Comparison of ENCODE assay signal across 20 mouse cellular contexts in the genomic region with DNA sequence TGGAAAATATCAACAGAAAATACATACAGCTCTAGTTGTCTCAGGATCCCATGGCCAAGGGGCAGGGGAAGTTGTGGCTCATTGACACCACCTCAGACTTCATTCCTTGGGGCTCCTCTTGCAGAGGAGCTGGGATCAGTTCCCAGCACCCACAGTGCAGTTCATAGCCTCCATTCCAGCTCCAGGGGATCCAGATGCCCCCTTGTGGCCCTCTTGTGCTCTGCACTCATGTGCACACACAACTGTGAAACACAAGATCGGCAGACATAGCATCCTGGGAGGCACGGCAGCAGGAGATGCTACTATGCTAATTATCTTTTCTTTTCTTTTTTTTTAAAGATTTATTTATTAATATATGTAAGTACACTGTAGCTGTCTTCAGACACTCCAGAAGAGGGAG. TPM values are rescaled to one million over a fixed set of nuclear protein-coding genes. Genes with fewer than 3 reads are reported as not detected.
A peak's percentile ranks its signal among the peaks of the same experiment; 100 is the strongest.
DNase-seq lines count a peak whose midpoint lies in the region; ATAC-seq and TF ChIP-seq lines count a peak whose summit lies in the region.
"Had no signal": no experiment of that assay in that cellular context is flagged by ENCODE, and none has a peak within 500 bp of the region (broad histone marks: within the 10 kb centered on the region; RNA-seq: fewer than 3 reads in every experiment).

No protein-coding gene starts in this region.

- peak; percentile 11 for TF ChIP-seq CTCF in left cerebral cortex, adult 2 months (IDR thresholded peaks at IDR 0.05)

- no peak overlapping the region for H3K27ac ChIP-seq in left cerebral cortex, adult 2 months
- H3K27ac ChIP-seq: forebrain, embryonic 15.5 days; kidney, embryonic 15.5 days; limb, embryonic 12.5 days; macrophage had no signal

- ATAC-seq in cerebellum, adult (ENCODE audit: insufficient number of reproducible peaks, low FRiP score, low TSS enrichment) = no peak
- ATAC-seq: forebrain, embryonic 15.5 days had no signal

- DNase-seq in left cerebral cortex, adult 2 months (ENCODE audit: extremely low spot score in 1 of 2, low spot score in 2 of 2) = no peak
- DNase-seq in left cerebral cortex, postnatal 36 days (ENCODE audit: low spot score in 2 of 2) = no peak
- peak; percentile 39 for DNase-seq in thymus, postnatal 4 days
- DNase-seq in thymus, adult 18-20 months = no peak
- DNase-seq in ZHBTc4 (ENCODE audit: low read depth, low spot score) = peak; percentile 75
- no peak for DNase-seq in right cerebral cortex, adult 18-20 months
- DNase-seq: adrenal gland, adult 2 months; cerebellum, adult 11 months; cerebellum, postnatal 25 days; heart, adult 11 months; lung, adult 2 months; midbrain, embryonic 14.5 days; right cerebral cortex, postnatal 4 days had no signal

- intact Hi-C loops in left cerebral cortex, adult 2 months (cut with DNase I) = no loop called here
- intact Hi-C loops in left cerebral cortex, postnatal 36 days (cut with DNase I) = no loop called here

- H3K4me3 ChIP-seq in left cerebral cortex, adult 2 months = no peak overlapping the region
- H3K4me3 ChIP-seq: erythroblast, embryonic 14.5 days; forebrain, embryonic 15.5 days; kidney, embryonic 15.5 days; limb, embryonic 12.5 days had no signal

RNA-seq across cellular contexts. Expression of gene Arrdc2, which starts 12.5 kb away (rescaled TPM):
- 10 to 100 TPM; 19.5 to 20.7 TPM for total RNA-seq in left cerebral cortex, adult 2 months (2021)
- 10 to 100 TPM; 16.9 to 20.2 TPM for total RNA-seq in left cerebral cortex, postnatal 36 days (2021)

RNA-seq across cellular contexts. Expression of gene Il12rb1, which starts 18.8 kb away (rescaled TPM):
- total RNA-seq in left cerebral cortex, adult 2 months (2021) = under 1 TPM; 0.77 to 0.82 TPM
- 1 to 10 TPM in 1 of 2 experiments, under 1 TPM in 1; 0.86 to 1.1 TPM for total RNA-seq in left cerebral cortex, postnatal 36 days (2021)

RNA-seq across cellular contexts. Expression of gene Mast3, which starts 22.2 kb away (rescaled TPM):
- 100 to 1,000 TPM; 369 to 386 TPM for total RNA-seq in left cerebral cortex, adult 2 months (2021)
- 100 to 1,000 TPM; 312 to 338 TPM for total RNA-seq in left cerebral cortex, postnatal 36 days (2021)

RNA-seq across cellular contexts. Expression of gene Kcnn1, which starts 36.0 kb away (rescaled TPM):
- 10 to 100 TPM; 20.0 to 20.4 TPM for total RNA-seq in left cerebral cortex, adult 2 months (2021)
- 10 to 100 TPM; 18.3 to 27.0 TPM for total RNA-seq in left cerebral cortex, postnatal 36 days (2021)
- total RNA-seq: neutrophil, adult 5-6 weeks had no signal

RNA-seq across cellular contexts. Expression of gene Ccdc124, which starts 46.7 kb away (rescaled TPM):
- total RNA-seq in left cerebral cortex, adult 2 months (2021) = 10 to 100 TPM; 94.8 to 99.0 TPM
- total RNA-seq in left cerebral cortex, postnatal 36 days (2021) = 100 to 1,000 TPM in 1 of 2 experiments, 10 to 100 TPM in 1; 88.6 to 108 TPM

Comparison
In these comparisons a context has a peak if more than half of its experiments do, and no peak if none do; other contexts are left out.
1. DNase-seq: peak in thymus, postnatal 4 days (single experiment) and ZHBTc4 (single experiment); none in left cerebral cortex, adult 2 months (0 of 2), left cerebral cortex, postnatal 36 days (0 of 2), thymus, adult 18-20 months (0 of 2) and right cerebral cortex, adult 18-20 months (single experiment).